Mouse (Mus musculus): ENCODE measurements at regions not wholly inside any gene's neighbourhood (a gene's known extent, or its start where the extent isn't known, plus 50 kb on each side); places are given as distances from the start of the nearest gene placed in this dataset.

DNA sequence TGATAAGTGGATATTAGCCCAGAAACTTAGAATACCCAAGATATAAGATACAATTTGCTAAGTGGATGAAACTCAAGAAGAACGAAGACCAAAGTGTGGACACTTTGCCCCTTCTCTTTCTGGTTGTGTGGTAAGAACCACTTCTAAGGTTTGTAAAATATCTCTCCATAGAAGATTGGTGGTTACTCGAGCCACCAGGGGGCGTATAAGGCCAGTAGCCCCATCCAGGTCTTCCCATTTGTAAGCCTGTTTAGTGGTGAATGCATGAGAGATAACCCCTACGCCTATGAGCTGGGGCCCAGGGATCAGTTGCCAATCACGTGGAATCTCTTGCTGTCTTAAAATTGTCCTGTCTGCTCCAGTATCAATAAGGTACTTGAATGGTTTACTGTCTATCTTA lies 349.3 kb upstream of the Tacstd2 start:
- TF ChIP-seq CTCF (IDR thresholded peaks at IDR 0.05; ENCODE audit: borderline replicate concordance, control insufficient read depth, extremely low read depth, insufficient read depth, low read length, poor library complexity) (no peak), POLR2A (IDR thresholded peaks at IDR 0.05; ENCODE audit: control insufficient read depth, extremely low read depth, insufficient read depth, low read length, poor library complexity) (no peak)
